Mouse (Mus musculus) kidney, postnatal 4 days (tissue): ENCODE measurements around the gene Gm21541.
"Not testable (repeated sequence)": the region's sequence is repeated elsewhere in the genome, so short reads cannot be mapped to it uniquely, and the experiment has no call there.

ENCODE experiments used
- DNase-seq, 2 experiments: peaks; one replicate each; pipeline ENCODE4 v3.0.0; 2021; ENCODE audit warnings: mixed read lengths in 2 of 2

Gm21541 gene

GRCm38 (mm10) chr4:41903310-41903709, at the start of gene Gm21541:
Gene Gm21541 (plus strand): TSS chr4:41903610.
- not testable (repeated sequence) for DNase-seq

- not testable (repeated sequence) for DNase-seq
Measured at GRCm38 (mm10) chr4:41941272-41941671, 37.9 kb downstream of the Gm21541 start, which contains the start of gene Gm20878. Gene Gm20878 (plus strand): TSS chr4:41941572.
